Mouse (Mus musculus) MEL (cell line): Measurements from ENCODE around the gene Chst13. TPM values are rescaled to one million over a fixed set of nuclear protein-coding genes. Genes with fewer than 3 reads are reported as not detected.

Source experiments
- DNase-seq: peaks from one replicate; pipeline ENCODE4 v3.0.0; 2011; ENCODE audit warnings: low read depth, low spot score
- H3K27ac ChIP-seq: 2 replicates; pipeline ENCODE4 v1.5.1; 2012; ENCODE audit warnings: low read depth, mild to moderate bottlenecking, control low read depth, low read length, moderate library complexity; ENCODE audit not compliant: control insufficient read depth
- H3K27me3 ChIP-seq, 2 experiments: fragments of 150-350 bp in 1 of 2; sonication (generic) in 1 of 2; 2 replicates each; pipeline ENCODE4 v1.6.1; 2012; ENCODE audit warnings: low read length in 2 of 2, mild to moderate bottlenecking in 2 of 2, improper control_type of control experiment in 1 of 2, moderate library complexity in 1 of 2; ENCODE audit not compliant: insufficient read depth in 2 of 2, control insufficient read depth in 1 of 2
- H3K36me3 ChIP-seq, 2 experiments: 2 replicates each; pipeline ENCODE4 v1.6.1; 2012 to 2014; ENCODE audit warnings: low read length in 2 of 2, improper control_type of control experiment in 1 of 2, inconsistent platforms in 1 of 2, mild to moderate bottlenecking in 1 of 2; ENCODE audit not compliant: insufficient read depth in 2 of 2, control insufficient read depth in 1 of 2
- H3K4me1 ChIP-seq, 2 experiments: fragments of 150-350 bp in 1 of 2; sonication (generic) in 1 of 2; 2 replicates each; pipeline ENCODE4 v1.6.1; 2012; ENCODE audit warnings: low read length in 2 of 2, improper control_type of control experiment in 1 of 2, mild to moderate bottlenecking in 1 of 2; ENCODE audit not compliant: insufficient read depth in 2 of 2, control insufficient read depth in 1 of 2
- H3K4me3 ChIP-seq, 2 experiments: fragments of 150-350 bp in 1 of 2; sonication (generic) in 1 of 2; 2 replicates each; pipeline ENCODE4 v1.5.1; 2012; ENCODE audit warnings: low read depth in 2 of 2, low read length in 2 of 2, mild to moderate bottlenecking in 2 of 2, moderate library complexity in 2 of 2, control low read depth in 1 of 2, improper control_type of control experiment in 1 of 2; ENCODE audit not compliant: control insufficient read depth in 1 of 2, insufficient read depth in 1 of 2
- H3K79me2 ChIP-seq: 2 replicates; pipeline ENCODE4 v1.6.1; 2012; ENCODE audit warnings: mild to moderate bottlenecking, low read length, moderate library complexity; ENCODE audit not compliant: control insufficient read depth, poor library complexity, insufficient read depth
- H3K9ac ChIP-seq: 2 replicates; pipeline ENCODE4 v1.6.1; 2012; ENCODE audit warnings: low read depth, mild to moderate bottlenecking, control low read depth, low read length, moderate library complexity; ENCODE audit not compliant: control insufficient read depth, poor library complexity, severe bottlenecking
- H3K9me3 ChIP-seq: fragments of 150-350 bp; sonication (generic); replicated peaks from 2 replicates; pipeline ENCODE4 v1.6.1; 2012; ENCODE audit warnings: mild to moderate bottlenecking, low read length, improper control_type of control experiment, moderate library complexity; ENCODE audit not compliant: insufficient read depth
- CHD2 ChIP-seq: IDR thresholded peaks from 2 replicates; pipeline ENCODE4 v1.6.1; 2011; ENCODE audit warnings: low read length, improper control_type of control experiment
- CTCF ChIP-seq, 3 experiments: IDR thresholded peaks in 2 of 3; conservative IDR thresholded peaks in 1 of 3; 2 replicates each; pipeline ENCODE4 v1.5.1; 2011 to 2012; ENCODE audit warnings: low read length in 3 of 3, low read depth in 2 of 3, mild to moderate bottlenecking in 2 of 3, improper control_type of control experiment in 1 of 3, inconsistent platforms in 1 of 3, mixed read lengths in 1 of 3, moderate library complexity in 1 of 3; ENCODE audit not compliant: control insufficient read depth in 1 of 3, insufficient read depth in 1 of 3, poor library complexity in 1 of 3, severe bottlenecking in 1 of 3
- E2F4 ChIP-seq: IDR thresholded peaks from 2 replicates; pipeline ENCODE4 v1.6.1; 2011; ENCODE audit warnings: low read depth, low read length, improper control_type of control experiment, borderline replicate concordance
- ELF1 ChIP-seq: IDR thresholded peaks from 2 replicates; pipeline ENCODE4 v1.6.1; 2014; ENCODE audit warnings: low read depth, mild to moderate bottlenecking, inconsistent platforms, low read length, improper control_type of control experiment, moderate library complexity
- ETS1 ChIP-seq: IDR thresholded peaks from 2 replicates; pipeline ENCODE4 v1.6.1; 2012; ENCODE audit warnings: low read depth, mild to moderate bottlenecking, inconsistent platforms, low read length, improper control_type of control experiment, moderate library complexity
- GABPA ChIP-seq: IDR thresholded peaks from 2 replicates; pipeline ENCODE4 v1.6.1; 2012; ENCODE audit warnings: low read depth, mild to moderate bottlenecking, inconsistent platforms, low read length, improper control_type of control experiment, moderate library complexity
- KAT2A ChIP-seq: conservative IDR thresholded peaks from 2 replicates; pipeline ENCODE4 v1.6.1; 2012; ENCODE audit warnings: low read depth, low read length, improper control_type of control experiment, inconsistent platforms
- MAFK ChIP-seq: IDR thresholded peaks from 2 replicates; pipeline ENCODE4 v1.6.1; 2011; ENCODE audit warnings: low read depth, mild to moderate bottlenecking, low read length, improper control_type of control experiment, borderline replicate concordance
- MEF2A ChIP-seq: IDR thresholded peaks from 2 replicates; pipeline ENCODE4 v1.6.1; 2014; ENCODE audit warnings: low read depth, mild to moderate bottlenecking, inconsistent platforms, low read length, improper control_type of control experiment; ENCODE audit not compliant: poor library complexity, insufficient replicate concordance, severe bottlenecking; ENCODE audit errors: extremely low read depth
- MXI1 ChIP-seq: IDR thresholded peaks from 2 replicates; pipeline ENCODE4 v1.6.1; 2011; ENCODE audit warnings: mild to moderate bottlenecking, low read depth, low read length, improper control_type of control experiment
- MYC ChIP-seq: IDR thresholded peaks from 2 replicates; pipeline ENCODE4 v1.6.1; 2011; ENCODE audit warnings: low read depth, mild to moderate bottlenecking, low read length, improper control_type of control experiment, moderate library complexity
- SIN3A ChIP-seq: IDR thresholded peaks from 2 replicates; pipeline ENCODE4 v1.6.1; 2012; ENCODE audit warnings: low read length, improper control_type of control experiment, inconsistent platforms
- TAL1 ChIP-seq: IDR thresholded peaks from 2 replicates; pipeline ENCODE4 v1.6.1; 2012; ENCODE audit warnings: mild to moderate bottlenecking, inconsistent platforms, low read length, moderate library complexity, mixed read lengths
- TCF12 ChIP-seq: IDR thresholded peaks from 2 replicates; pipeline ENCODE4 v1.6.1; 2014; ENCODE audit warnings: low read depth, mild to moderate bottlenecking, inconsistent platforms, low read length, improper control_type of control experiment, moderate library complexity
- USF1 ChIP-seq: IDR thresholded peaks from 2 replicates; pipeline ENCODE4 v1.6.1; 2014; ENCODE audit warnings: low read depth, mild to moderate bottlenecking, inconsistent platforms, low read length, improper control_type of control experiment, moderate library complexity
- ZC3H11A ChIP-seq: IDR thresholded peaks from 2 replicates; pipeline ENCODE4 v1.6.1; 2012; ENCODE audit warnings: low read depth, mild to moderate bottlenecking, inconsistent platforms, low read length, improper control_type of control experiment
- polyA plus RNA-seq, 2 experiments: library from polyadenylated mRNA; stranded (reverse) in 1 of 2; unstranded in 1 of 2; fragments of >175 nt in 1 of 2; fragments of >200 nt in 1 of 2; gene quantifications; 2 replicates each; pipeline versions ENCODE4 v1.2.1 to v1.2.4; 2012; ENCODE audit warnings: low replicate concordance in 2 of 2, low read depth in 1 of 2; ENCODE audit not compliant: insufficient read length in 2 of 2, insufficient read depth in 1 of 2, missing spikeins in 1 of 2
- total RNA-seq: library from RNA; depleted of rRNA; stranded (reverse); fragments of 300-350 nt; gene quantifications from 2 replicates; pipeline ENCODE4 v1.2.3, GENCODE M21; 2012

Chst13 gene
- total and polyA plus RNA-seq, 3 experiments: not detected

DNA sequence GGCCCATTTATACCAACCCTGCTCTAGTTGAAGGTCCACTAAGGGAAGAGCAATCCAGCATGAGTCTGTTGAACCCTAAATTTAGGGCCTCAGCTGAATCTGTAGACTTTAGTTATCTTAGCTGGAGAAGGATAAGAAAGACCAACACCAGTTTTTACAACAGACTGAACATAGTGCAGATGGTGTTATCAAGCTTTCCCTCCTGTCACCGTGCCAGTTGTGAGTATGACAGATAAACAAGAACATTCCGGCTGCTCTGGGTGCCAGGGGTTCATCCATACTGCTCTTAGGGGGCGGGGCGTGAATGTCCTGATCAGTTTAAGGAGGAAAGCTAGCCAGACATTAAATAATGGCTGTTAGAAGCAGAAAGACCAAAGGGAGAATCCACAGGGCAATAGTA lies 49.7 kb upstream of the Chst13 start (continued):
- peak; percentile 93 for TF ChIP-seq TCF12
- TF ChIP-seq E2F4: no peak
- TF ChIP-seq CTCF (IDR thresholded peaks at IDR 0.05 in 2 of 3, conservative IDR thresholded peaks at IDR 0.05 in 1 of 3; ENCODE audit: control insufficient read depth in 1 of 3, insufficient read depth in 1 of 3, low read depth in 2 of 3, low read length in 3 of 3, poor library complexity in 1 of 3, severe bottlenecking in 1 of 3): no peak
- peak; percentile 78 for TF ChIP-seq TAL1
- no peak for TF ChIP-seq GABPA
- no peak for TF ChIP-seq CHD2
- TF ChIP-seq KAT2A: no peak
- no peak for TF ChIP-seq MYC
- 0 out of 2 replicates have a peak, but pooled peaks have one; percentile 8 for TF ChIP-seq USF1
- TF ChIP-seq ZC3H11A: no peak
- peak; percentile 63; the same call in 1 of the 2 replicates for TF ChIP-seq MEF2A

DNA sequence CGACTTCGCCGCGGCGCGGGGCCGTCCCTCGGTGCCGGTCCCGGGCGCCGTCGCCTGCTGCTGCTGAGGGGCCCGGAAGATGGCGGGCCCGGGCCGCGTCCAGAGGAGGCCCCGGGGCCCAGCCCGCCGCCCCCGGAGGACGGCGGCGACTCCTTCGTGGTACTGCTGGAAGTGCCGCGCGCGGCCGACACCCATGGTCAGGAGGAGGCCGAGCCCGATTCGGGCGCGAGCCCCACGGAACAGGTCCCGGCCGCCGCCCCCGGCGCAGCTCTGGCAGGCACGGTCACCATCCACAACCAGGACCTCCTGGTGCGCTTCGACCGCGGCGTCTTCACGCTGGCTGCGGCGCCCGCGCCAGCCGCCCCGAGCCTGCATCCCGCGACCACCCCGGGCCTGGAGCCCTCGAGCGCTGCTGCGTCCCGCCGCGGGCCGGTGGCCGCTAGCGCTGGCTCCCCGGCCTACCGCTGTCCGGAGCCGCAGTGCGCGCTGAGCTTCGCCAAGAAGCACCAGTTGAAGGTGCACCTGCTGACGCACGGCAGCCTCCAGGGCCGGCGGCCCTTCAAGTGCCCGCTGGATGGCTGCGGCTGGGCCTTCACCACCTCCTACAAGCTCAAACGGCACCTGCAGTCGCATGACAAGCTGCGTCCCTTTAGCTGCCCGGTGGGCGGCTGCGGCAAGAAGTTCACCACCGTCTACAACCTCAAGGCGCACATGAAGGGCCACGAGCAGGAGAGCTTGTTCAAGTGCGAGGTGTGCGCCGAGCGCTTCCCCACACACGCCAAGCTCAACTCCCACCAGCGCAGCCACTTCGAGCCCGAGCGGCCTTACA lies 45.0 kb upstream of the Chst13 start:
- peak; percentile 66 for DNase-seq
- H3K9ac ChIP-seq: peak overlapping the region; percentile 87
- peaks cover 21% of the 10 kb centered on the region for H3K79me2 ChIP-seq
- H3K4me1 ChIP-seq: peaks cover 17 to 30% of the 10 kb centered on the region in 2 experiments
- H3K27me3 ChIP-seq: peaks cover 0 to 2% of the 10 kb centered on the region in 2 experiments; a peak in 1 of 4 replicates
- no peak overlapping the region for H3K27ac ChIP-seq
- H3K9me3 ChIP-seq: no peaks in the 10 kb centered on the region
- H3K36me3 ChIP-seq: peaks cover 9 to 37% of the 10 kb centered on the region in 2 experiments
- no peak for TF ChIP-seq ETS1
- TF ChIP-seq ELF1: no peak
- no peak for TF ChIP-seq CHD2
- no peak for TF ChIP-seq MAFK
- TF ChIP-seq MXI1: peak; percentile 27; the same call in 1 of the 2 replicates
- TF ChIP-seq SIN3A: peak; percentile 17; the same call in 1 of the 2 replicates
- peak overlapping the region; percentile 76 to 94 for H3K4me3 ChIP-seq
